Mouse (Mus musculus): ENCODE measurements around the gene Ipo11. TPM values are rescaled to one million over a fixed set of nuclear protein-coding genes. Genes with fewer than 3 reads are reported as not detected.

Gene Ipo11
- 51.1 TPM for polyA plus RNA-seq (2014; fragmentation: Illumina TruSeq; extraction: RNeasy Lipid Tissue Mini Kit (QIAGEN cat#74804); ENCODE audit: low read depth, low replicate concordance)

DNA sequence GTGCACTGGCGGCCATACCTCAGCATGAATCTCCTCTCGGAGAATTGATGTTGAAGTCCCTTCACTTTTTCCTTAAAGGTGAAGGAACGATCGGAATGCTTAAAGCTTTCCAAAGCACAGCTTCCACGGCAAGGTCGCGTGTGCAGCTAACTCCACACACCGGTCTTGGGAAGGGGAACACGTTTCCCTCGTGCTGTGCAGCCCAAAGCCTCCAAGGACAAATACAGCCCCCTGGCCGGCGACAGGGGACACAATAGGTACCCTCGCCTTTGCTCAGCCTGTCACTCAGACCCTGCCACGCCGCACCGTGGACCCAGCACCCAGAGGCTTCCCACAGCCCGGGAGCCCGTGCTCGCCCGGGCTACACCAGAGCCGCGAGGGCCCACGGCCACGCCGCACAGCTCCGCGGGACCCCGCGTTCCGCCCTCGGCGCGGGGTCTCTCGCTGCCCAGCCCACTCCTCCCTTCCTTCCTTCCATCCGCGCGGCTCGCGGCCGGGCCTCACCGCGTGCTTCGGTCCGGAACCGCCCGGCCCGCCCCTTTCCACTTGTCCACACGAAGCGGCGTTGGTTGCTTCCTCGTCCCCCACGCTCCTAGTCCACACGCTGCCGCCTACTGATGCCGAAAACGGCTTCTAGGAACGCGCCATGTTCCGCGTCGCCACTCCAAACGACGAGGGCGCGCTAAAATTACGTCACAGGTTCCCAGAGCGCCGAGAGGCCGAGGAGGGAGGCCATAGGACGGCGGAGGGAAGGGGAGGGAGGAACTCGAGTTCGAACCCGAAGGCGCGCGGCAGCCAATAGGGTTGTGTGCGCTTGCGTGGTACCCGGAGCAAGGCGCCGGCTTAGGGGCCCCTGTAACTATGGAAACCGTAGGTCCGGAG is at the start of gene Ipo11:
Ipo11 (minus strand) TSS at position 703 of the 882 bp plus-strand sequence.

DNA sequence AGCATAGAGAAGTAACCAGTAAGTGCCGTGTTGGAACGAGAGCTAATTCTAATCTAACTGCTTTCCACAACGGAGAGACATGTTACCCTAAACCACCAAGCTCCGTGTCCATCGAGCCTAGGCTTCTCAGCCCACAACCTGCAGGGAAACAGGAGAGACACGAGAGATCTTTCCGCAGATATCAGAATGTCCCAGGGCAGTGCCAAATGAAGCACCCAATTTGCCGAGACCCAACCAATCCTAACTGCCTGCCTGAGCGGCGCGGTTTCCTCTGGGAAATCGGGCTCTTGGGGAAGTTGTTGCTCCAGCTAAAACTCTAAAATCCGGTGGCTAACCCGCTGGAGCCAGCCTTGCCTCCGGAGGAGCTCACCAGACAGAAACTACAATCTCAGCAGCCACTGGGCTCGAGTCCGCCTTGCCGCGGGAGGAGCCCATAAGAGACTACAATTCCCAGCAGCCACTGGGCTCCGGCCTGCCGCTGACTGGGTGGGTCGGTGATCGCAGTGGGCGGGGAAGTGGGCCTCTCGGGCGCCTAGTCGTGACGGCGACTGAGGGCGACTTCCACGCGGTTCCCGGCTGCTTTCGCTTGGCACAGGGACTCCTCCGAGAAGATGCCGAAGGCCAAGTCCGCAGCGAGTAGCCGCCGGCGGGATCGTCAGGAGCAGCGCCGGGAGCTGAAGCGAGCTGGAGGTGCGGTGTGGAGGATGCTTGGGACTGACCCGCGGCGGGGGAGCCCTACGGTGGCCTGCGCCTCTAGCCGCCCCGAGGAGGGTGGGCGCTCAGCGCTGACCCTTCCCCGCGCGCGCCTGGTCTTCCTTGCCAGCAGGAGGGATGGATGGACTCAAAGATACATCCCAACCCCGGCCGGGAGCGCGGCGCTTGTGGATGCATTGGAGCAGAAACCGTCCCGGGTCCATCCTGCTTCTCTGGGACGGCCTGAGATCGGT is 10.1 kb upstream of the Ipo11 start, which contains the start of gene Dimt1:
Dimt1 (plus strand) TSS at position 534 of the 947 bp plus-strand sequence.

Other genes starting within 250 kb of the Ipo11 start
- gene Dimt1, start 10.2 kb upstream of the Ipo11 start, polyA plus RNA-seq (2014; fragmentation: Illumina TruSeq; extraction: RNeasy Lipid Tissue Mini Kit (QIAGEN cat#74804); ENCODE audit: low read depth, low replicate concordance) = 11.2 TPM
- gene Kif2a, start 85.2 kb upstream of the Ipo11 start, polyA plus RNA-seq (2014; fragmentation: Illumina TruSeq; extraction: RNeasy Lipid Tissue Mini Kit (QIAGEN cat#74804); ENCODE audit: low read depth, low replicate concordance) = 28.6 TPM